Mouse (Mus musculus) adipose tissue, adult 10 weeks (tissue): ENCODE data around the gene Scaf11. TPM values are rescaled to one million over a fixed set of nuclear protein-coding genes. Genes with fewer than 3 reads are reported as not detected.

ENCODE experiments used
- polyA plus RNA-seq: library from polyadenylated mRNA; stranded (reverse); fragments of 350-450 nt; fragmentation: Illumina TruSeq; extraction: RNeasy Lipid Tissue Mini Kit (QIAGEN cat#74804); gene quantifications from one replicate; pipeline ENCODE4 v1.2.3, GENCODE M21; 2014; ENCODE audit warnings: low read depth, low replicate concordance

Scaf11 gene
- polyA plus RNA-seq, result 37.8 TPM

DNA sequence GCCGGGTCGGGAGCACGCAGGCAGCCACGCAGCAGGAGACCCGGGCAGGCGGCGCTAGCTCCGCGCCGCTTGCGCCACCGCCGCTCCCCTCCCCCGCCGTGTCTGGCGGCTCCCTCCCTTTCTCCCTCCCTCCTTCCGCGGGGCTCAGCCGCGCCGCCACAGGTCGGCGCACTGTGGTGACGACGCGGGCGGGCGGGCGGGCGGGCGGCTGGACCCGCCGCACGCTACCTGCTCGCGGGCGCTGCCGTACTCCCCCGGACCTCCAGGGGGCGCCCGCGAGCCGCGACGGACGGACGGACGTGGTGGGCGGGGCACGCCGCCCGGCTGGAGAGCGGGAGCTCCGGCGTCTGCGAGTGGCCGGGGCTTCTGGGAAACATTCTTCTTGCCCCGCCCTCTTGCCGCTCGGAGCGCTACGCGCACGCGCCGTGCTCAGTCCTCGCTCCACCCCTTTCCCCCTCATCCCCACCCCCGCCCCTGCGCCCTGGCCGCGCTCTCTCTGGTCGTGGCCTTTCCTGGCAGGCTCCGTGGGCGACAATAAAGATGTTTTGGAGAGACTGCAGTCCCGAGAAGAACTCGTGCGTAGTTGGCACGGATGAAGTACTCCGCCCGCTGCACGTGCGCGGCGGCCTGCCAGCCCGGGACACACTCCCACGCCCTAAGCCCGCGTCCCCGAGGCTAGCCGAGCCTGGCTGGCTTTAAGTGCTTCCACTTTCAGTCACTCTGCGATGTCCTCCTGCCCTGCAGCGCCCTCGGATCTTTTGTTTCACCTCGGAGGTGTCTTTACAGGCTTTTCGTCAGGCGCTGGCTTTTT, at the start of gene Scaf11:
Gene Scaf11 (minus strand): TSS at position 114 of the 811 bp plus-strand sequence.

Other genes with a start within 250 kb of the Scaf11 start
- gene Arid2, start 173.3 kb downstream of the Scaf11 start, polyA plus RNA-seq, result 17.1 TPM
- gene Slc38a1, start 182.1 kb upstream of the Scaf11 start, polyA plus RNA-seq, result 3.8 TPM
- gene Slc38a2, start 238.9 kb upstream of the Scaf11 start, polyA plus RNA-seq, result 33.2 TPM